Mouse (Mus musculus) CH12.LX (cell line): ENCODE measurements around the gene Tgm2. TPM values are rescaled to one million over a fixed set of nuclear protein-coding genes. Genes with fewer than 3 reads are reported as not detected.
A peak's percentile ranks its signal among the peaks of the same experiment; 100 is the strongest.

Experiments used
- DNase-seq: peaks from one replicate; pipeline ENCODE4 v3.0.0-alpha.2; 2013; ENCODE audit errors: extremely low read depth
- H3K27ac ChIP-seq: 2 replicates; pipeline ENCODE4 v1.5.1; 2012; ENCODE audit warnings: low read depth, mild to moderate bottlenecking, control low read depth, moderate library complexity; ENCODE audit not compliant: insufficient read depth
- H3K27me3 ChIP-seq: replicated peaks from 2 replicates; pipeline ENCODE3; 2012; ENCODE audit warnings: inconsistent platforms
- H3K36me3 ChIP-seq, 2 experiments: replicated peaks in 1 of 2; 2 replicates each; pipeline versions ENCODE3 to v1.6.1; 2012; ENCODE audit warnings: inconsistent platforms in 1 of 2, low read length in 1 of 2, mild to moderate bottlenecking in 1 of 2, mixed read lengths in 1 of 2, moderate library complexity in 1 of 2; ENCODE audit not compliant: control insufficient read depth in 1 of 2, insufficient read depth in 1 of 2
- H3K4me1 ChIP-seq, 2 experiments: 2 replicates each; pipeline ENCODE4 v1.6.1; 2012; ENCODE audit warnings: inconsistent platforms in 1 of 2, moderate library complexity in 1 of 2; ENCODE audit not compliant: insufficient read depth in 2 of 2, control insufficient read depth in 1 of 2
- H3K4me2 ChIP-seq: 2 replicates; pipeline ENCODE4 v1.6.1; 2012; ENCODE audit warnings: low read depth, mild to moderate bottlenecking, control low read depth; ENCODE audit not compliant: poor library complexity, insufficient read depth, severe bottlenecking
- H3K4me3 ChIP-seq, 3 experiments: fragments of 150-350 bp in 1 of 3; sonication (generic) in 1 of 3; replicated peaks in 1 of 3; 2 replicates each; pipeline versions ENCODE3 to v1.5.1; 2011 to 2012; ENCODE audit warnings: low read depth in 2 of 3, low read length in 2 of 3, mild to moderate bottlenecking in 2 of 3, moderate library complexity in 2 of 3, control low read depth in 1 of 3, improper control_type of control experiment in 1 of 3, inconsistent platforms in 1 of 3, mixed read lengths in 1 of 3; ENCODE audit not compliant: poor library complexity in 1 of 3
- H3K79me2 ChIP-seq: replicated peaks from 2 replicates; pipeline ENCODE4 v1.6.1; 2012; ENCODE audit warnings: mild to moderate bottlenecking, moderate library complexity; ENCODE audit not compliant: control insufficient read depth, poor library complexity, insufficient read depth, severe bottlenecking; ENCODE audit errors: extremely low read depth
- H3K9ac ChIP-seq: 2 replicates; pipeline ENCODE4 v1.6.1; 2012; ENCODE audit warnings: low read depth, mild to moderate bottlenecking, control low read depth, moderate library complexity; ENCODE audit not compliant: insufficient read depth
- H3K9me3 ChIP-seq: replicated peaks from 2 replicates; pipeline ENCODE3; 2012; ENCODE audit warnings: low read length, inconsistent platforms, mixed read lengths
- CHD1 ChIP-seq: IDR thresholded peaks from 2 replicates; pipeline ENCODE4 v1.6.1; 2012; ENCODE audit warnings: low read depth, low read length, improper control_type of control experiment, inconsistent platforms
- CHD2 ChIP-seq: IDR thresholded peaks from 2 replicates; pipeline ENCODE4 v1.6.1; 2011; ENCODE audit warnings: low read length, improper control_type of control experiment
- CTCF ChIP-seq, 2 experiments: IDR thresholded peaks in 1 of 2; conservative IDR thresholded peaks in 1 of 2; 2 replicates each; pipeline ENCODE4 v1.5.1; 2011 to 2012; ENCODE audit warnings: low read depth in 2 of 2, low read length in 2 of 2, improper control_type of control experiment in 1 of 2, inconsistent platforms in 1 of 2, mild to moderate bottlenecking in 1 of 2, moderate library complexity in 1 of 2
- E2F4 ChIP-seq: IDR thresholded peaks from 2 replicates; pipeline ENCODE4 v1.6.1; 2011; ENCODE audit warnings: low read depth, low read length, improper control_type of control experiment; ENCODE audit not compliant: insufficient replicate concordance
- EP300 ChIP-seq: IDR thresholded peaks from 2 replicates; pipeline ENCODE4 v1.6.1; 2011; ENCODE audit warnings: low read length, improper control_type of control experiment
- ETS1 ChIP-seq: conservative IDR thresholded peaks from 2 replicates; pipeline ENCODE4 v1.6.1; 2012; ENCODE audit warnings: low read depth, mild to moderate bottlenecking, inconsistent platforms, low read length, improper control_type of control experiment, moderate library complexity
- IRF4 ChIP-seq: IDR thresholded peaks from 2 replicates; pipeline ENCODE4 v1.6.1; 2014; ENCODE audit warnings: low read depth, mild to moderate bottlenecking, inconsistent platforms, low read length, improper control_type of control experiment
- JUN ChIP-seq: IDR thresholded peaks from 2 replicates; pipeline ENCODE4 v1.6.1; 2011; ENCODE audit warnings: low read depth, mild to moderate bottlenecking, low read length, improper control_type of control experiment, moderate library complexity; ENCODE audit not compliant: insufficient read depth
- JUND ChIP-seq: conservative IDR thresholded peaks from 2 replicates; pipeline ENCODE4 v1.6.1; 2011; ENCODE audit warnings: low read depth, low read length, improper control_type of control experiment
- KAT2A ChIP-seq: IDR thresholded peaks from 2 replicates; pipeline ENCODE4 v1.6.1; 2012; ENCODE audit warnings: low read length, improper control_type of control experiment, inconsistent platforms; ENCODE audit not compliant: insufficient replicate concordance
- MAFK ChIP-seq: IDR thresholded peaks from 2 replicates; pipeline ENCODE4 v1.6.1; 2011; ENCODE audit warnings: low read length, improper control_type of control experiment; ENCODE audit not compliant: insufficient replicate concordance
- MAX ChIP-seq: IDR thresholded peaks from 2 replicates; pipeline ENCODE4 v1.6.1; 2011; ENCODE audit warnings: low read length, improper control_type of control experiment
- MAZ ChIP-seq: IDR thresholded peaks from 2 replicates; pipeline ENCODE4 v1.6.1; 2012; ENCODE audit warnings: low read depth, mild to moderate bottlenecking, inconsistent platforms, low read length, improper control_type of control experiment, moderate library complexity
- MEF2A ChIP-seq: IDR thresholded peaks from 2 replicates; pipeline ENCODE4 v1.6.1; 2014; ENCODE audit warnings: low read depth, mild to moderate bottlenecking, inconsistent platforms, low read length, improper control_type of control experiment, borderline replicate concordance
- MYC ChIP-seq: IDR thresholded peaks from 2 replicates; pipeline ENCODE4 v1.6.1; 2011; ENCODE audit warnings: low read depth, mild to moderate bottlenecking, improper control_type of control experiment, low read length
- NRF1 ChIP-seq: IDR thresholded peaks from 2 replicates; pipeline ENCODE4 v1.6.1; 2014; ENCODE audit warnings: low read depth, mild to moderate bottlenecking, inconsistent platforms, low read length, improper control_type of control experiment, moderate library complexity
- PAX5 ChIP-seq: IDR thresholded peaks from 2 replicates; pipeline ENCODE4 v1.6.1; 2012; ENCODE audit warnings: low read length, inconsistent platforms, mixed read lengths
- RAD21 ChIP-seq: IDR thresholded peaks from 2 replicates; pipeline ENCODE4 v1.6.1; 2011; ENCODE audit warnings: low read depth, mild to moderate bottlenecking, low read length, improper control_type of control experiment, moderate library complexity
- RCOR1 ChIP-seq: conservative IDR thresholded peaks from 2 replicates; pipeline ENCODE4 v1.6.1; 2012; ENCODE audit warnings: low read depth, mild to moderate bottlenecking, inconsistent platforms, low read length, improper control_type of control experiment
- SIN3A ChIP-seq: IDR thresholded peaks from 2 replicates; pipeline ENCODE4 v1.6.1; 2012; ENCODE audit warnings: low read length, improper control_type of control experiment, inconsistent platforms
- SMC3 ChIP-seq: IDR thresholded peaks from 2 replicates; pipeline ENCODE4 v1.6.1; 2011; ENCODE audit warnings: low read depth, low read length, improper control_type of control experiment
- TCF12 ChIP-seq: IDR thresholded peaks from 2 replicates; pipeline ENCODE4 v1.6.1; 2014; ENCODE audit warnings: low read depth, mild to moderate bottlenecking, inconsistent platforms, low read length, improper control_type of control experiment
- USF1 ChIP-seq: IDR thresholded peaks from 2 replicates; pipeline ENCODE4 v1.6.1; 2014; ENCODE audit warnings: low read depth, mild to moderate bottlenecking, inconsistent platforms, low read length, improper control_type of control experiment
- USF2 ChIP-seq: conservative IDR thresholded peaks from 2 replicates; pipeline ENCODE4 v1.6.1; 2011; ENCODE audit warnings: low read depth, low read length, improper control_type of control experiment
- ZKSCAN1 ChIP-seq: IDR thresholded peaks from 2 replicates; pipeline ENCODE4 v1.6.1; 2012; ENCODE audit warnings: low read depth, inconsistent platforms, low read length, improper control_type of control experiment, borderline replicate concordance
- dilution Hi-C: fragments of 300-500 bp; cut with MboI; formaldehyde crosslinking; loops from 2 replicates; pipeline ENCODE4 v1.14.3; 2020; ENCODE audit warnings: low sequenced_read_pairs; ENCODE audit not compliant: extremely low pct_unique_long_range_greater_than_20kb, extremely low pct_ligation_motif_present
- in situ Hi-C: fragments of 300-500 bp; cut with MboI; formaldehyde crosslinking; loops from 3 replicates; pipeline ENCODE4 v1.14.3; 2019; ENCODE audit warnings: low sequenced_read_pairs, low pct_ligation_motif_present, low pct_unique_long_range_greater_than_20kb, mixed read lengths
- polyA plus RNA-seq: library from polyadenylated mRNA; unstranded; fragments of >175 nt; gene quantifications from 2 replicates; pipeline ENCODE4 v1.2.1, GENCODE M21; 2012; ENCODE audit warnings: low read depth; ENCODE audit not compliant: insufficient read length
- total RNA-seq, 2 experiments: library from RNA; depleted of rRNA; stranded (reverse); fragments of 300-350 nt in 1 of 2; fragments of >200 nt in 1 of 2; gene quantifications; 2 replicates each; pipeline ENCODE4 v1.2.3; 2012 to 2014

Tgm2 gene
- total and polyA plus RNA-seq, 3 experiments: 0.08 to 0.50 (median 0.21) TPM

DNA sequence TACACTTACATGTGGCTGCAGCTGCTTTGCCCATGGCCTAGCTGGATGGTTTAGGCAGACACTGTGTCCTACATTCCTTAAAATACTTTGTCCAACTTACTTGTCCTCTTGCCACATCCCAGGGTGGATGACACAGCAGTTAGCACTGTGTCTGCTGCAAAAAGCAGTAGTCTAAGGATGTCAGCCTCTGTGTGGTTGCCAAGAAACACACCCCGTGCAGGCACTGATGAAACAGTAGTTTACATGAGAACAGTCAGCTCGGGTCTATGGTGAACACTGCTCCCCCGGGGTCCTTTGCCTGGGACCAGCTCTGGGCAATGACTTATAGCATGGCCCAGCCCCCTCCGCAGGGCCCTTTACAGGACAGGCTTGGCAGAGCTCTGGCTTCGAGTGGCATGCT lies 52.9 kb downstream of the Tgm2 start:
- H3K27me3 ChIP-seq: peaks cover 1% of the 10 kb centered on the region
- no peak overlapping the region for H3K4me3 ChIP-seq
- TF ChIP-seq MAFK (no peak), NRF1 (no peak), E2F4 (no peak), MAX (no peak), IRF4 (no peak), ETS1 (no peak), MAZ (no peak), CHD1 (no peak), RAD21 (no peak)
- no peaks in the 10 kb centered on the region for H3K36me3 ChIP-seq
- no peak overlapping the region for H3K9ac ChIP-seq
- no peak for DNase-seq
- H3K79me2 ChIP-seq: no peaks in the 10 kb centered on the region
- no peaks in the 10 kb centered on the region for H3K9me3 ChIP-seq
- H3K4me2 ChIP-seq: no peak overlapping the region
- dilution Hi-C loops: no loop called here
- peaks cover 0 to 2% of the 10 kb centered on the region in 2 experiments; a peak in 2 of 4 replicates for H3K4me1 ChIP-seq
- in situ Hi-C loops: no loop called here
- H3K27ac ChIP-seq: no peak overlapping the region

DNA sequence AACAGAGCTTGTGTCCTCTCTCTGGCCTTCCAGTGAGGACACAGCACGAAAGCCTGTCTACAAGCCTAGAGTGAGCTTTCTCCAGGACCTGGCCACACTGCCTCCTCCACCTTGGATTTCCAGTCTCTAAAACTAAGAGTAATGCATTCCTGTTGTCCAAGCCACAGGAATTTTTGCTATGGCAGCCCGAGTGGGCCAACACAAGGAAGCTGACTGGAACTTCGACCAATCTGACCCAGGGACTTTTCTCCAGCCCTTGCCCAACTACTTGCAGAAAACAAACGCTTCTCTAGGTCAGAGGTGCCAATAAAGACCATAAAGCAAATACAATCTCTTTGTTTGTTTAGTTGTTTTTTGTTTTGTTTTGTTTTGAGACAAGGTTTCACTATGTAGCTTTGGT lies 56.1 kb downstream of the Tgm2 start:
- in situ Hi-C loops: no loop called here
- H3K9ac ChIP-seq: no peak overlapping the region
- H3K4me1 ChIP-seq: peaks cover 2% of the 10 kb centered on the region in 2 experiments; a peak in 3 of 4 replicates

GRCm38 (mm10) chr2:158084486-158084885 lies 61.8 kb downstream of the Tgm2 start:
- H3K79me2 ChIP-seq: no peaks in the 10 kb centered on the region
- dilution Hi-C loops (no loop called here), in situ Hi-C loops (no loop called here)
- no peak overlapping the region for H3K4me3 ChIP-seq
- no peaks in the 10 kb centered on the region for H3K9me3 ChIP-seq
- no peaks in the 10 kb centered on the region for H3K27me3 ChIP-seq
- peak; percentile 15 for DNase-seq
- TF ChIP-seq SMC3 (no peak), JUN (no peak), MAX (no peak), MAFK (no peak), KAT2A (no peak), RAD21 (no peak), JUND (no peak), EP300 (no peak), RCOR1 (no peak), PAX5 (no peak), TCF12 (no peak), MEF2A (no peak), CTCF (conservative IDR thresholded peaks at IDR 0.05 in 1 of 2, IDR thresholded peaks at IDR 0.05 in 1 of 2; ENCODE audit: low read depth in 2 of 2, low read length in 2 of 2) (no peak), USF1 (no peak), SIN3A (no peak), CHD2 (no peak), USF2 (no peak), MYC (no peak)
- H3K27ac ChIP-seq: no peak overlapping the region
- H3K9ac ChIP-seq: no peak overlapping the region
- peaks cover 0 to 17% of the 10 kb centered on the region in 2 experiments; a peak in 2 of 4 replicates for H3K4me1 ChIP-seq
- H3K4me2 ChIP-seq: no peak overlapping the region
- peaks cover 0 to 3% of the 10 kb centered on the region in 2 experiments for H3K36me3 ChIP-seq

More for the DNA sequence above, 56.1 kb downstream of the Tgm2 start:
- H3K4me2 ChIP-seq: no peak overlapping the region
- H3K27me3 ChIP-seq: no peaks in the 10 kb centered on the region
- no peak overlapping the region for H3K4me3 ChIP-seq
- H3K27ac ChIP-seq: no peak overlapping the region
- no peak for TF ChIP-seq ZKSCAN1
- no peak for TF ChIP-seq SMC3
- no peak for TF ChIP-seq CTCF (conservative IDR thresholded peaks at IDR 0.05 in 1 of 2, IDR thresholded peaks at IDR 0.05 in 1 of 2; ENCODE audit: low read depth in 2 of 2, low read length in 2 of 2)
- no peak for TF ChIP-seq MAFK
- TF ChIP-seq, all 38 proteins: peak for 0
- Histone ChIP-seq H3K9me3 (no peaks in the 10 kb centered on the region), H3K79me2 (no peaks in the 10 kb centered on the region), H3K36me3 (no peaks in the 10 kb centered on the region)
- DNase-seq: no peak
- dilution Hi-C loops: no loop called here
